Mouse (Mus musculus): ENCODE data around the gene Ddi2.

DNA sequence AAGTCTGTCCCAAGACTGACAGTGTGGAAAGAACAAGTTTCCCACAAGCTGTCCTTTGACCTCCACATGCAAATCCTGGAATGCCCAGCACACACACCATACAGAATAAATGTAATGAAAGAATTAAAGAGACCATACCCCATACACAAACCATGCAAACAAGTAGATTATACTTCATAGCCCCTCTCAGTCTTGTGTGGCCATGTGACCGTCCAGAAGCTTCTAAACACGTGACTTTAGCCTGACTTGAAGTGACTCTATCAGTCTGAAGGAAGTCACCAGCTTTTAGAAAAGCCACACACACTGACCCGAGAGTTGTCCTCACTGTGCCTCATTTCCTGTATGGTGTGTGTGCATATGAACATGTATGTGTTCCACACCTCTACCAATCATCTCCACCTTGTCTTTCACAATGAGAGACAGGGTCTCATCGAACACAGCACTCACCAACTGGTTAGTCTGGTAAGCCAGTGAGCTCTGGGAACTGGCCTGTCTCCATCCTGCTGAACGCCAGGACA lies 46.7 kb downstream of the Ddi2 start:
- TF ChIP-seq GATA1 (IDR thresholded peaks at IDR 0.05; ENCODE audit: borderline replicate concordance, low read length) (no peak), FLI1 (IDR thresholded peaks at IDR 0.05; ENCODE audit: low read length) (no peak)

Data from megakaryocyte, embryonic 14.5 days (primary cell).